Mouse (Mus musculus) right cerebral cortex, adult 2 months (tissue): ENCODE data around the gene Capn11.

Experiments used
- DNase-seq, 2 experiments: peaks; one replicate each; pipeline ENCODE4 v3.0.0; 2021 to 2022; ENCODE audit warnings: low spot score in 2 of 2

Capn11 gene

GRCm38 (mm10) chr17:45598891-45599290 is 60.2 kb downstream of the Capn11 start:
- DNase-seq = no peak

GRCm38 (mm10) chr17:45598376-45598775 is 60.7 kb downstream of the Capn11 start:
- no peak for DNase-seq

GRCm38 (mm10) chr17:45597787-45598186 is 61.3 kb downstream of the Capn11 start:
- no peak for DNase-seq

- peak in 1 of 2 experiments; percentile 68 for DNase-seq
These were observed 62.3 kb downstream of the Capn11 start for GRCm38 (mm10) chr17:45596631-45597396.

GRCm38 (mm10) chr17:45595736-45596390 is 63.3 kb downstream of the Capn11 start:
- peak in 1 of 2 experiments; percentile 35 for DNase-seq

GRCm38 (mm10) chr17:45594881-45595735 is 64.0 kb downstream of the Capn11 start:
- no peak for DNase-seq

GRCm38 (mm10) chr17:45594195-45594594 is 64.9 kb downstream of the Capn11 start:
- no peak for DNase-seq

- no peak for DNase-seq
These were observed 65.6 kb downstream of the Capn11 start for GRCm38 (mm10) chr17:45593479-45593878.

- no peak for DNase-seq
These were observed 66.3 kb downstream of the Capn11 start for GRCm38 (mm10) chr17:45592606-45593431.

GRCm38 (mm10) chr17:45591701-45592605 is 67.2 kb downstream of the Capn11 start:
- no peak for DNase-seq

GRCm38 (mm10) chr17:45590410-45590809 is 68.7 kb downstream of the Capn11 start:
- DNase-seq = no peak

- DNase-seq = no peak
These were observed 69.3 kb downstream of the Capn11 start for GRCm38 (mm10) chr17:45589844-45590243.

- DNase-seq = no peak
These were observed 69.9 kb downstream of the Capn11 start for GRCm38 (mm10) chr17:45589236-45589635.

GRCm38 (mm10) chr17:45588370-45588769 is 70.8 kb downstream of the Capn11 start:
- no peak for DNase-seq

GRCm38 (mm10) chr17:45586449-45586837 is 72.7 kb downstream of the Capn11 start:
- DNase-seq = no peak

- DNase-seq = no peak
These were observed 73.2 kb downstream of the Capn11 start for GRCm38 (mm10) chr17:45585725-45586448.

GRCm38 (mm10) chr17:45584939-45585678 is 74.0 kb downstream of the Capn11 start:
- peak; percentile 69 to 75 for DNase-seq

- DNase-seq = peak in 1 of 2 experiments; percentile 52
These were observed 74.8 kb downstream of the Capn11 start for GRCm38 (mm10) chr17:45584096-45584896.
